Mouse (Mus musculus) gastrocnemius, postnatal 4 days (tissue): Measurements from ENCODE around the gene Wnt1. TPM values are rescaled to one million over a fixed set of nuclear protein-coding genes. Genes with fewer than 3 reads are reported as not detected.

Experiments
- DNase-seq, 2 experiments: peaks; one replicate each; pipeline ENCODE4 v3.0.0; 2021 to 2022; ENCODE audit warnings: low spot score in 2 of 2, mixed read lengths in 2 of 2
- total RNA-seq, 2 experiments: library from RNA; stranded (reverse); gene quantifications; 2 replicates each; pipeline ENCODE4 v1.2.3; 2021

Wnt1 gene
- total RNA-seq, 2 experiments from 2014 or later: 0.15 to 0.21 TPM

- no peak for DNase-seq
These were observed 11.9 kb upstream of the Wnt1 start, which contains the start of gene Wnt10b for GRCm38 (mm10) chr15:98777762-98778161. Wnt10b (minus strand) TSS chr15:98778150.

GRCm38 (mm10) chr15:98778191-98778770 is 11.4 kb upstream of the Wnt1 start:
- DNase-seq: no peak

DNA sequence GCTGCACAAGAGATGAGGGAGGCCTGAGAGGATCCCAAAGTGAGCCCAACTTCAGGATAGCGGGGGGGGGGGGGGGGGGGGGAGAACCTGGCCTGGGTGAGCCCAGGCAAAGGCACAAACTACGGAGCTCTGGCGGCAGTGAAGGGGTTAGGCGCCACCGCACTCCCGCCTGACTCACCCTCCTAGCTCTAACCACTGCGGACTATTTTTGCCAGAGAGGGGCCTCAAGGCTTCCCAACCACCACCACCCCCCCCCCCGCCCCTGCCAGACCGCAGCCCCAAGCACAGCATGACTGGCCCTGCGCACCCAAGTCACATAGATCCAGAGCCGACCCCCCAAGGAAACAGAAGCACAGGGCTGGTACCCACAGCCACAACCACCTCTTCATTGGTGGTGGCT is 10.9 kb upstream of the Wnt1 start:
- DNase-seq: no peak

DNA sequence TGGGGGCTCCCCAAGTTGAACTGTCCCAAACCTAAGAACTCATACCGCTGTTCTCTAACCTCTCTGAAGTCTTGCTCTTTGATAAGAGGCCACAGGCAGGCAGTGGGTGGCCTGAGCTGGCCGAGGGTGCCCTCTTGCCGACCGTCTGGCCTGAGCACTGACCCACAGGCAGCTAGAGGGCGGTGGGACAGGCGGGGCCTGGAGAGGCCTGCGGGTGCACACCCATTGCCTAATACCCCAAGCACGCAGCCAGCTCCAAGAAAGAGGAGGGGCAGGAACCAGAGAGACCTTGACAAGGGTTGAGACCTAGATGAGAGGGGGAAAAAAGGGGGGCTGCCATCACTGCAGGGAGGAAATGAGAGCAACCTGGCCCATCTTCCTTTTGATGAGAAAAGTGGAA is 9.6 kb upstream of the Wnt1 start:
- no peak for DNase-seq

DNA sequence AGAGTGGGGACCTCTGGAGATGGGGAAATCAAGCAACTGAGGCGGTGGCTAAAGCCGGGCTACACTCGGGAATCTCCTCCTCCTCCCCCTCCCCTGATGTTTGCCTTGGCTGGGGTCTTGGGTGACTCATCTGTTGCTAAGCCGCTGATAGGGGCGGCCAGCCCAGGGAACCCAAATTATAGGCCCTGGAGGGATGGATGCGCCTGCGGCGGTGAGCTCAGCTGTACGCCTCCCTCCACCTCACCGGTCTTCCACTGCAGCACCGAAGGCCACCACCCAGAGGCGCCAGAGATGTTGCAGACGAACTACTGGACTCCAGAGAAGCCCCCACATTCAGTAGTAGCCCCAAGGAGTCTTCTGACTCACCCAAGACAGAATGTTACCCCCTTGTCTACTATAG is 9.1 kb upstream of the Wnt1 start:
- peak in 1 of 2 experiments; percentile 57 for DNase-seq

GRCm38 (mm10) chr15:98781166-98781565 is 8.5 kb upstream of the Wnt1 start:
- DNase-seq: no peak

DNA sequence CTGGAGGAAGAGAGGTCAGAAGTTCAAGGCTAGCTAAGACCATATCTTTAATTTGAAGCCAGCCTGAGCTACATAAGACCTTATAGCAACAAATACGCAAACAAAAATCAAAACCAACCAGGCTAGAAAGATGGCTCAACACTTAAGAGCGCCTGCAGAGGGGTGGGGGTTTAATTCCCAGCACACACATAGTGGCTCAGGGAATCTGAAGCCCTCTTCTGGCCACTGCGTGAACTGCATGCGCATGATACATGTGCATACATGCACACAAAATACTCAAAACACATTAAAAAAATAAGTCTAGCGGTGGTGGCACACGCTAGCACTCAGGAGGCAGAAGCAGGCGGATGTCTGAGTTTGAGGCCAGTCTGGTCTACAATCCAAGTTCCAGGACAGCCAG is 3.9 kb upstream of the Wnt1 start:
- DNase-seq: peak in 1 of 2 experiments; percentile 16

- DNase-seq: no peak
These were observed 1.7 kb upstream of the Wnt1 start for GRCm38 (mm10) chr15:98787930-98788329.

GRCm38 (mm10) chr15:98788972-98789660 is 541 bp upstream of the Wnt1 start:
- no peak for DNase-seq

GRCm38 (mm10) chr15:98790761-98791160 is 1.1 kb downstream of the Wnt1 start:
- DNase-seq: no peak

DNA sequence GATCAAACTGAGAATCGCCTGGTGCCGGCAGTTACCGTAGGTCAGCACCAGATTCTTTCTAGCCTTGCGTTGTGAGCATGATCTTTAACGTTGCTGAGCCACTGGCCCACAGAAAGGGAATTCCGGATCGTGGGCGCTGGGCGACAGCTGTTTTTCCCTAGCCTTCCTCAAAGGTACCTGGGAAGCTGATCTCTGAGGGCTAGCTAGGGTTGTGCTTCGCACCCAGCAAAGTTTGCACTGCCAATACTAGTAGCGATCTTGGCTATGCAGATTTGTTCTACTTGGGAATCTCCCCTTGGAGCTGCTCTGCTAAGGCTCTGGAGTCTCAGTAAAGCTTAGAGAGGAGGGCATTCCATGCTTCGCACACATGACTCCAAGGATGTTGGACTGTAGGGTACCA is 1.6 kb downstream of the Wnt1 start:
- DNase-seq: no peak

DNA sequence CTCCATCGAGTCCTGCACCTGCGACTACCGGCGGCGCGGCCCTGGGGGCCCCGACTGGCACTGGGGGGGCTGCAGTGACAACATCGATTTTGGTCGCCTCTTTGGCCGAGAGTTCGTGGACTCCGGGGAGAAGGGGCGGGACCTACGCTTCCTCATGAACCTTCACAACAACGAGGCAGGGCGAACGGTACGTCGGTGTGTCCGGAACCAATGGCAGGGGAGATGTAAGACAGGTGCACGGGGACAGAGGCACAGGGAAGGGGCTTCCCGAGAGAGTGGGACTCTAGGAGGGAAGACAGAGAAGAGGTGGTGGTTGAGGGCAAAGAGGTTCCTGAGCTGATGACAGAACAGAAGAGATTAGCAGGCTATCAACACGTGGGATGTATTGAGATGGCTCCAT is 2.1 kb downstream of the Wnt1 start:
- DNase-seq: no peak

DNA sequence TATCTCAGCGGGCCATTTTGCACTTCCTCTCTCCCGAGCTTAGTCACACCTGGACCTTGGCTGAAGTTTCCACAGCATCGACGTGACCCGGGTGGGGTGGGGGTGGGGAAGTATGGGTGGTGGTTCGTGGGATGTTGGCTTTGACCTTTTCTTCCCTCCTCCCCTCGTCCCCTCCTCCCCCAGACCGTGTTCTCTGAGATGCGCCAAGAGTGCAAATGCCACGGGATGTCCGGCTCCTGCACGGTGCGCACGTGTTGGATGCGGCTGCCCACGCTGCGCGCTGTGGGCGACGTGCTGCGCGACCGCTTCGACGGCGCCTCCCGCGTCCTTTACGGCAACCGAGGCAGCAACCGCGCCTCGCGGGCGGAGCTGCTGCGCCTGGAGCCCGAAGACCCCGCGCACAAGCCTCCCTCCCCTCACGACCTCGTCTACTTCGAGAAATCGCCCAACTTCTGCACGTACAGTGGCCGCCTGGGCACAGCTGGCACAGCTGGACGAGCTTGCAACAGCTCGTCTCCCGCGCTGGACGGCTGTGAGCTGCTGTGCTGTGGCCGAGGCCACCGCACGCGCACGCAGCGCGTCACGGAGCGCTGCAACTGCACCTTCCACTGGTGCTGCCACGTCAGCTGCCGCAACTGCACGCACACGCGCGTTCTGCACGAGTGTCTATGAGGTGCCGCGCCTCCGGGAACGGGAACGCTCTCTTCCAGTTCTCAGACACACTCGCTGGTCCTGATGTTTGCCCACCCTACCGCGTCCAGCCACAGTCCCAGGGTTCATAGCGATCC is 2.8 kb downstream of the Wnt1 start:
- DNase-seq: no peak

DNA sequence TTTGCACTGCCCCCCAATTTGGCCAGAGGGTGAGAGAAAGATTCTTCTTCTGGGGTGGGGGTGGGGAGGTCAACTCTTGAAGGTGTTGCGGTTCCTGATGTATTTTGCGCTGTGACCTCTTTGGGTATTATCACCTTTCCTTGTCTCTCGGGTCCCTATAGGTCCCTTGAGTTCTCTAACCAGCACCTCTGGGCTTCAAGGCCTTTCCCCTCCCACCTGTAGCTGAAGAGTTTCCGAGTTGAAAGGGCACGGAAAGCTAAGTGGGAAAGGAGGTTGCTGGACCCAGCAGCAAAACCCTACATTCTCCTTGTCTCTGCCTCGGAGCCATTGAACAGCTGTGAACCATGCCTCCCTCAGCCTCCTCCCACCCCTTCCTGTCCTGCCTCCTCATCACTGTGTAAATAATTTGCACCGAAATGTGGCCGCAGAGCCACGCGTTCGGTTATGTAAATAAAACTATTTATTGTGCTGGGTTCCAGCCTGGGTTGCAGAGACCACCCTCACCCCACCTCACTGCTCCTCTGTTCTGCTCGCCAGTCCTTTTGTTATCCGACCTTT is 3.6 kb downstream of the Wnt1 start:
- DNase-seq: no peak

DNA sequence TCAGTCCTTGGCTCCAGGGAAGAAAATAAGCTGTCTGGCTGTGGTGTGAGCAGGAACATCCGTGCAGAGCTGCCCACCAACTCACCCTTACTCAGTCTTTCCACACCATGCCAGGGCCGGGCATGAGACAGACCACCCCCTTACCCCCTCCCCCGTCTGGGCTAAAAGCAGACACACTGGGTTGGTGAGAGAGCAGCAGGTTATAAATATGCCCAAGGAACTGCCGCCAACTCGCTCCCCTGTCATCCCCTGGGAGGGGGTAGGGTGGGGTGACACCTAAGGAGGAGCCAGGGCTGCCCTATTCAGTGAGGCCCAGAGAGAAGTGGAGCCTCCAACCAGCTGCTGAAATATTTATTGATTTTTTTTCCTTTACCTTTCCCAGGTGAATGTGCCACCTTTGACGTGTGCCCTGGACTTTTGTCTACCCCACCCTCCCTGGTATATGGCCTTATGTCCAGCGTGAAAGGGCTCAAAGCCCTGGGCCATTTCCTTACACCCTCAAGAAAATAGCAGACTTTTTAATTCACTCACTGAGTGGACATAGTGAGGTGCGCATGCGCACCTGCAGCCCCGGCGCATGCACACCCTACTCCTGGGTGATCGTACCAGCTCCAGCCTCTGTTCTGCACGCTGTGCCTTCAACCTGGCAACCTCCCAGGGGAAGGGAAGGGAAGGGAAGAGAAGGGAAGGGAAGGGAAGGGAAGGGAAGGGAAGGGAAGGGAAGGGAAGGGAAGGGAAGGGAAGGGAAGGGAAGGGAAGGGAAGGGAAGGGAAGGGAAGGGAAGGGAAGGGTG is 7.3 kb downstream of the Wnt1 start:
- DNase-seq: no peak

DNA sequence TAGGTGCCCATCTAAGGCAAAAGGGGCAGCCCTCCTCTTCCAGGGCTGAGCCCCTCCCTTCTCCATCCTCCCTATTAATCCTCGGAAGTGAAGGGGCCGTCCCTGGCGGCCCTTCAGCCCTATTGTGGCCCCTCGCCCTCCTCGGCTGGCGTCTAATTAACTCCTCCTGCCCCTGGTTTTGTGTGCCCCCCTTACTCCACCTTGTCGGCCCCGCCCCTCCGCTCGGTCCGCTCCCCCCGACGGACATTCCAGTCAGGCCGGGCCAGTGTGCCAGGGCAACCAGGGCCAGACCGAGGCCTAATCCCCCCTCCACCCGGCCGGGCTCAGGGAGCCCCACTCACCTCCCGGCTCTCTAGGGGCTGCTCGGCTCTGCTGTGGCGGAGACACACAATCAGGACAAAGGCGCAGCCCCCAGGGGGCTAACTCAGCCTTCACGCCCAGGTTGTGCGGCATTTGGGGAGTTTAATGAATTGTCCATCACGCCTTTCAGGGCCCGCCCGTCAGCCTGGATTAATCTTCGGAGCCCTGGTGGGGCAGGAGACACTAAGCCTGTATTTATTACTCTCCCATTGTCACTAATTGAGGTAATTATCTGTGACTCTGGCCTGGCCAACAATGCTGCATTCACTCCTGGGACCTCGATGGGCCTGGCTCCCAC is 8.3 kb downstream of the Wnt1 start:
- DNase-seq: no peak

- no peak for DNase-seq
These were observed 9.2 kb downstream of the Wnt1 start for GRCm38 (mm10) chr15:98798903-98799302.

- DNase-seq: peak; percentile 73 to 84
These were observed 9.7 kb downstream of the Wnt1 start for GRCm38 (mm10) chr15:98799396-98799795.

DNA sequence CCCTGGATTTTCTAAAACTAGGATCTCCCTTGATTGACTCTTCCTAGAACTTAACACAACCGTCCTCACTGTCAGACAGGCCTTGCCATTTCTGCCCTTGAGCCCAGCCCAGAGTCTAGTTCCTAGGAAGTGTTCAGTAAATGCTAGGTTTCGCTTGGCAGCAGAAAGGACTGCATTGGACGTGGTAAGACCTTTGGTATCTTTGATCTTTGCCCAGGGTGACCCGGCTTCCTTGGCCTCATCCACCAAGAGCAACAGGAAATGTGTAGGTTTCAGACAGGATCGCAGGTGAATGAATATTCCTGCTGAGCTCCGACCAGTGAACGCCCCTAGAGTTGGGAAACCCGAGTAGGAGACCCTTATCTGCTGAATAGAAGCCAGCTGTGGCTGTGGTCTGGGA is 13.3 kb downstream of the Wnt1 start:
- no peak for DNase-seq

DNA sequence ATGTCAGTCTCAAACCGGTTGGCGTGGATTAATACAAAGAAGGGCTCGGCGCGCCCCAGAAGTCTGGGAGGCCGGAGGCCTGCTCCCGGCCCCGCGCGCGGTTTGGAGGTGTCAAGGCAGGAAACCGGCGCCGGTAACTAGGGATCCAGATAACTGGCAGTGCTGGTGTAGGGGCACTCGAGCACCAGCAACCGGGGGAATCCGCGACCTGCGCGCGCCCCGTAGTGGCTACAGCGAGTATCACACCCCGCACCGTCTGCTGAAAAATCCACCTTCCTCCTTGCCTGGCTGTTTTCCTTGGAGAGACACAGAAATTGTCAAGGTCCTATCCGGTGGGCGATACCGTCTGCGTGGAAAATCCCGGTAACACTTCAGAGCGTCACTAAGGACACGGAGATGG is 14.4 kb downstream of the Wnt1 start:
- peak; percentile 76 to 79 for DNase-seq
